Mouse (Mus musculus) testis, adult 2 months (tissue): ENCODE measurements around the gene Dnaja2.

Experiments
- CTCF ChIP-seq: fragments of 200-500 bp; IDR thresholded peaks from 2 replicates; pipeline ENCODE4 v1.5.1; 2012; ENCODE audit warnings: low read depth, mild to moderate bottlenecking, inconsistent platforms, low read length, moderate library complexity; ENCODE audit not compliant: control insufficient read depth, insufficient read depth, insufficient replicate concordance
- POLR2A ChIP-seq: fragments of 200-500 bp; IDR thresholded peaks from 2 replicates; pipeline ENCODE4 v1.6.1; 2012; ENCODE audit warnings: low read depth, mild to moderate bottlenecking, inconsistent platforms, low read length, moderate library complexity; ENCODE audit not compliant: control insufficient read depth

- no peak for TF ChIP-seq CTCF
- no peak for TF ChIP-seq POLR2A
These were observed 10.0 kb upstream of the Dnaja2 start for GRCm38 (mm10) chr8:85565186-85565585.
